Mouse (Mus musculus) embryonic facial prominence, embryonic 12.5 days (tissue): ENCODE measurements around the gene Pcnx. TPM values are rescaled to one million over a fixed set of nuclear protein-coding genes. Genes with fewer than 3 reads are reported as not detected.

Source experiments
- polyA plus RNA-seq: library from polyadenylated mRNA; unstranded; fragments of >200 nt; fragmentation: Nextera tagmentation; extraction: Ambion mirVana; gene quantifications from 2 replicates; pipeline ENCODE4 v1.2.1, GENCODE M21; 2016

The Pcnx gene
- polyA plus RNA-seq, 1 experiment from 2014 or later = 12.6 TPM

Other genes with a start within 250 kb of the Pcnx start
- gene Ttc9, start 228.8 kb upstream of the Pcnx start, polyA plus RNA-seq = 2.8 and 3.0 TPM in 2 replicates
- 1.6 and 1.8 TPM in 2 replicates for gene Map3k9, start 78.8 kb upstream of the Pcnx start, polyA plus RNA-seq